Mouse (Mus musculus): Measurements from ENCODE around the gene Plcxd3.
"Not testable (repeated sequence)": the region's sequence is repeated elsewhere in the genome, so short reads cannot be mapped to it uniquely, and the experiment has no call there.

DNA sequence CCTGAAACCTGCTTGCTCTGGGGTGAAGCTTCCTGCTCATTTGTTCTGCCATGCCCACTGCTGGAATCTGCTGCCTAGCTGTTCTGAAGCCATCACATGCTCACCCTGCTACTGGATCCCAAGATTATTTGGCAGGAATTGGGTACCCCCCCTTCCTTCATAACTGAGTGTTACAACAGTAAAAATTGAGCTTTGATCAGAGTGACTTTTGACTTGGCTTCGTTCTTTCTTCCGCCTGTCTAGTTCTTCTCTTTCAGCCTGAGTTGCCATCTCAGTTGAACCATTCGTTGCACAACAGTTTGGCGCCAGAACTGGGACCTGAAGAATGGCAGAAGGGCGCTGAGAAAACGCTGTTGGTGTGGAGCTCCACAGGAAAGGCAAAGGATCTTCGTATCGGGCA is 220.2 kb downstream of the Plcxd3 start:
- TF ChIP-seq CTCF (IDR thresholded peaks at IDR 0.05; ENCODE audit: borderline replicate concordance, insufficient read depth, low read length); POLR2A (IDR thresholded peaks at IDR 0.05; ENCODE audit: low read depth, low read length): not testable (repeated sequence)

Measured in embryonic fibroblast, embryonic 13.5 days (primary cell).